Mouse (Mus musculus): ENCODE results near the gene Arhgap10.

The Arhgap10 gene

DNA sequence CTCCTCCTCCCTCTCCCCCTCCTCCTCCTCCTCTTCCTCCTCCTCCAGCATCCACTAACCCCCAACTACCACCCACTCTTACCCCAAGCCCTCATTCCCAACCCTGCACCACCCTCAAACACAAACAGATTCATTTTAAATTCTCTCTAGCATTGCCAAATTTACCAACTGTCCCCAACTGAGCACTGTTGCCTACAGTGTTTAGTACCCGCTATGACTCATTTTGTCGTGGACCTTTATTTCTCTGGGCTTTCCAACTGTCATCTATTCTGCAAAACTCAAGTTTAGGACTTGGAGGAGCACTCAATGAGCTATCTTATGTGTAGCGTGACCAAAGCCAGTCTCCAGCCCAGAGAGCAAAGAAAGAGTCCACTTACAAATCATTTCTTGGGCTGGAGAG, 115.8 kb downstream of the Arhgap10 start:
- DNase-seq (ENCODE audit: low spot score) = no peak

DNA sequence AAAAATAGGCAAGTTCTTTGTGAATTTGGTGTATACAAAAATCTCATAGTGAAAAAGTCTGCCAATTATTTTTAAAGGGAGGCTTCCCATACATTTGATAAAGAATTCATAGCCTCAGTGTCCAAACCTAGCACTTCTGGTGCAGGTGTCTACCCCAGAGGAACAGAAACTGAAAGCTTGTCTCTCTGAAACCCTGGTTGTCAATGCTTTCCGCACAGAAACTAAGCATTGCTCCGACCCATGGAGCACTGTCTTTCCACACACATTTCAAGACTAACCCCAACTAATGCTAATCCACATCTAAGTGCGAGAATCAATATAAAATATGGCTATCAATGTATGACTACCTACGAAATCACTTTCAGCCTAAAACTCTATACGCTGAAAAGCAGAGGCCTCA, 116.6 kb downstream of the Arhgap10 start:
- DNase-seq (ENCODE audit: low spot score) = no peak

DNA sequence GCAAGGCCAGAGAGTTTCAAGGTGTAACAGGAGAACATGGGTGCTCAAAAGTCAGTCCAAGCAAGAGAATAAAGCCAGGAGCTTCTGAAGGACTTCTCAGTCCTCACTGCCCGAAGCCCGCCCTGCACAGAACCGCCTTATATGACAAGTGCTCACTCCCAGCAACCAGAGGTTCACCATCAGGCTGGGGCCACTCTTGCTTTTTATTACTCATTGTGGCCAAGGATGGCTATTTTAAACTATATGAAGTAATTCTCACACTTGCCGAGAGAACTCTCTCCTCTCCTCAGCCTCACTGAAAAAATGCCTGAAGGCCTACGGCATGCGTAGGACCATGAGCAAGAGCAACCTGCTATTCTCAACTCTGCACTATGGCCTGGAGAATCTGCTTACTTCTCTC, 133.7 kb downstream of the Arhgap10 start:
- no peak for DNase-seq (ENCODE audit: low spot score)

DNA sequence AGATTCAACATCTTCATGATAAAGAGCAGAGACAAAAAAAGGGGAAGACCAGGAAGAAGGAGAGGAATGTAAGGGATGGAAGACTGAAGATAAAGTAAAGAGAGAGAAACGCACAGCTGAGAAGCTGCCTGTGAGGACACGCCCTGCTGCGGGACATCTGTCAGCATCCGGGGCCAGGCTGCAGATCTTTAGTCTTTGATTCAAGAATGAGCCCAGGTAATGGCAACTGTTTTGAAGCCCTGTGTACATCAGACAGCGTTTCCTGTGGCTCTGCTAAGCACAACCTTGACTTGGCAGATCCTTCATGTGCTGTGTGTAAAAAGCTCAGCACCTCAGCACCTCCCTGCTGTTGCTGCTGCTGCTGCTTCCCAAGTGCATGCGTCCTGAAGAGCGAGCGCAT, 134.1 kb downstream of the Arhgap10 start:
- no peak for DNase-seq (ENCODE audit: low spot score)

DNA sequence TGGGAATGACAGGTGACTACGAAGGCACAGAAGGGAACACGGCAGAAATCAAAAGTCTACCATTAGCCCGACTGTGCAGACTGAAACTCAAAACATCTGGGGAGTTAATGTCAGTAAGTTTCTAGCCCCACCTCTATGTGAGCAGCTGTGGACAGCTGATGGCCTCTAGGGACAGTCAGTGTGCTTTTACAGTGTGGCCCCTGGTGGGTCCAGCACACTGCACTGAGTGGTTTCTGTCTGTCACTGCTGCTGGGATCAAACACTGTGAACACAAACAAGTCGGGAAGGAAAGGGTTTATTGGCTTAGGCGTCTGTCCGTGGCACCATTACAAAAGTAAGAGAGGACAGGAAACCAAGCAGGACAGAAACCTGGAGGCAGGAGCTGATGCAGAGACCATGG, 136.9 kb downstream of the Arhgap10 start:
- DNase-seq (ENCODE audit: low spot score) = no peak

DNA sequence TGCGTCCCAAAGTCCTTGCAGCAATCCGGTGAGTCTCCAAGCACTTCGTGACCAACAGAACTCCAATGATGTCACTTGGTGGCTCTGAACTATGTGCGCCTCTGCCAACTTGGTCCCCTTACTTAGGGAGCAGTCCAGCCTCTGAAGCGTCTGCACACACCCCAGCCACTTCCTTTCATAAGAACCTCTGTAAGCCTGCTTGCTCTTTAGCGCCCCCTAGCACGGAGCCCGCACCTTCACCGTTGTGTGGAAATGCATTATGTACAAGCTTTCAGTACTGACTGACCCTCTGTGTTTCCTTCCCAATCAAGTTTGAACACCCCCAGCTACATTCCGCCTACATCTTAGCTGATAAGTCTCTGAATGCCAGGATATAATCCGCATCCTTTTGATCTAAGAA, 138.5 kb downstream of the Arhgap10 start:
- peak; percentile 44 for DNase-seq (ENCODE audit: low spot score)

DNA sequence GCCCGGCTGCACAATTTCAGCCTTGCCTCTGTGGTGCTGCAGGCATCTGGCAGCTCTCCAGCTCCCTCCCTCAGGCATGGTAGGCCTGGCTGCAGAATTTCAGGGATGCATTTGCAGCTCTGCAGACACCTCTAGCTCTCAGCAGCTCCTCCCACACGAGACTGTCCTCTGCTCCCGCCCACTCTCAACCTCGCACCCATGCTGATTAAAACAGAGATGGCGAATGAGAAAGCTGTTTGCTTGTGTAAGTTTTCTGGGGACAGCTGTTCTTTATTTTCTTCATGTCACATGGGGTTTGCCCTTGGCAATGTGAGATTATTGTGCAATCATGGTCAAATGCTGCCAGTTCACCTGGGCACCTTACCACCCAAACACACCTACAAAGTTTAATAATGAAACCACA, 141.3 kb downstream of the Arhgap10 start:
- no peak for DNase-seq (ENCODE audit: low spot score)

DNA sequence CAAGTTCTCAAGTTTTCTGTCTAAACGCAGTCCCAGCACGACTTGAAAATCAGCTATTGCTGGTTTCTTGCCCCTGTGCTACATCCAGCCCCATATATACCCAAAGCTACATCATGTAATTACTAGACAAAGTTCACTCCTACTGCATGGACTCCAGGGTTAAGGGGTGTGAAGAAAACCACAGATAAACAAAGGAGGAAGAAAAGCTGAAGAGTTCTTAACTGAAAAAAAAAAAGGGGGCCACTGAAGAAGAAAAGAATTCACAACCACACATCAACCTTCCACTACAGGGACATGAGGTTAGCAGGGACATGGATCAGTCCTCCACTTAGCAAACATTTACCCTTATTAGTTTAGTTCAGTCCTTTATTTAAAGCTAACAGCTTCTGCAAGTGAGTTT, 141.8 kb downstream of the Arhgap10 start:
- DNase-seq (ENCODE audit: low spot score) = no peak

DNA sequence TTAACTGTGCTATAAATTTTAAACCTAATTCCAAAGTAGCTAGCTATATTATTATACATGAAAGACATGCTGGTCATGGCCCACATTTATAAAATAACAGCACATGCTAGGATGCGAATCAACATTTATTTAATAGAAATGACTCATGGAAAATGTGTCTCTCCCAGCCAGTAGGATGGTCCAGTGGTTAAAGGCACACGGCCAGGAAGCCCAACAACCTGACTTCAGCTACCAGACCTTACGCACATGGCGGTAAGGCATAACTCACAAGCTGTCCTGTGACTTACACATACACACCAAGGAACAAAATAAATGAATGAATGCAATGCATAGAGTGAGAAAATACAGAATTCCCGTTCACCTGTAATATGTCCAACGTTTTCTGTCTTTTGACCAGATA, 146.7 kb downstream of the Arhgap10 start:
- no peak for DNase-seq (ENCODE audit: low spot score)

DNA sequence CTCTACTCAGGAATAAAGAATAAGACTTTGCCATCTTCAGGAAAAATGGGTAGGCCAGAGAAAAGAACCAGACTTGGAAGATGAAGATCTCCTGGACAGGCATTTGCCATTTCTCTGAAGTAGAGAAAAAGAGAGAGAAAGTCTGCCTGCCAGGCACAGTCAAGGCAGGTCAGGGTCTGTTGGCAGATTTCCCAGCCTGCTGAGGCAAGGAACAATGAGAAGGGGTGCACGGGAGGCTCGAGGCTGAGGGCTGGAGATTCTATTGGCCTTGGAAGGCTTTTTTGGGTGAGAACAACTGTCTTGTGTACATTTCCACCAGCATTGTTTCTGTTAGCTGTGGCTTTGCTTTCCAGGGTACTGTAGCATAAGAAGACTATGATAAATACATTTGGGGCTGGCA, 147.4 kb downstream of the Arhgap10 start:
- no peak for DNase-seq (ENCODE audit: low spot score)

DNA sequence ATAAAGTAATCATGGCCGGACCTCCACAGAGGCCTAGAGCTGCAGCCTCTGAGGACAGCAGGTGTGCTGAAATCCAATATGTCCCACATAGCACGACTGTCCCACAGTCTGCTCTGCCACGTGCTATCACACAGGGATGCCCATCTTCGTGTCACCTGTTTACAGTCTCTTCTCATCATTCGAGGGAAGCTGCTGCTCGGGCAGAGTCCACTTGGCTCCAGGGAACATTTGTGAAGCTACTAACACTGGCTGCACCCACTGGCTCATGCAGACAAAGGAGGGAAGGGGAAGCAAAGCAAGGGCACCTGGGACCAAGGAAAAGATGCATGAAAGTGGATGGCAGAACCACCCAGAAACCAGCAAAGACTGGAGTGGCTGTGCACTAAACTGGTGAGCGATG, 148.1 kb downstream of the Arhgap10 start:
- DNase-seq (ENCODE audit: low spot score) = no peak

DNA sequence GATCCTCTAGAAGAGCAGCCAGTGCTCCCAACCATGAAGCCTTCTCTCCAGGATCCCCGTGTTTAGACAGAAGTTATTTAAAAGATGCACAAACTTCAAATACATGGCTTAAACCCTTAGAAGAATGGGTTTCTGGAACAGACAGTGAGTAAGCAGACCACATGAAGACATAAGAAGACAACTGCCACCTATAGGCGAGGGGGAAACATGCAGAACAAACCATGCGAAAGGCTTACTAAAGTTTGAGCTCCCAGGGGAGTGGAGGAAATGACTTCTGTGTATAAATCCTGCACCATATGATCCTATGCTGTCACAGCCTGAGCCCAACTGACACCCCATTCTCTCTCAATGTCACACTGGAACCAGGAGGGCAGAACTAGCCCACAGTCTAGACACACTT, 150.7 kb downstream of the Arhgap10 start:
- DNase-seq (ENCODE audit: low spot score) = no peak

DNA sequence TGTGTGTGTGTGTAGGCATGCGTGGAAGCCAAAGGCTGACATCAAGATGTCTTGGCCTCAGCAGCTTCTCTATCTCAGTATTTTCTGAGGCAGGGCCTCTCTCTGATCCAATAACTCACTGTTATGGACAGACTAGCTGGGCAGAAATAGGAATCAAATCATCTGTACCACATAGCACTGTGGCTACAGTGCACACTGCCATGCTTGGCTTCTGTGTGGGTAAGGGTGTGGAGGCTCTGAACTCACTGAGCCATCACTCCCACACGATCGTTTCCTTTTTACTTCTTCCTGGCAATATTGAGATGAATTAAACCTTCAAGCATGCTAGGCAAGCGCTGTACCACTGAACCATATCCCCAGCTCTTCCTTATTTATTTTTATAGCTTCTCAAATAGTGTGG, 151.3 kb downstream of the Arhgap10 start:
- no peak for DNase-seq (ENCODE audit: low spot score)

DNA sequence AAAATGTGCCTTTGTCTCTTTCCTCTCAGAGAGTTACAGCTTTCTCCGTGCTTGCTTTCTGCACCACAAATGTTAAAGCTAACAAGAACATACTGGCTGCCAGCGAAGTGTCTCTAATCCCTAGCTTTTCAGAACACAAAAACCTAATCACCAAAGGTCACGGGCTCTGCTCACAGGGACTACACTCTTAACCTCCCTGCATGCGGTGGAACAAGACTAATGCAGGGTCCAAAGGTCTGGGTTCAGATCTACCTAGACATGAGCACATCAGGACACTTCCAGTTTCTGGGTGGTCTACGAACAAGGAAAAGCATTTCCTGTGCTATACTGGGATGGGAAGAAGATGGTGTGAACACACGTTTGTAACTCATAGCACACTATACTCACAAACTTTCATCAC, 151.8 kb downstream of the Arhgap10 start:
- DNase-seq (ENCODE audit: low spot score) = no peak

DNA sequence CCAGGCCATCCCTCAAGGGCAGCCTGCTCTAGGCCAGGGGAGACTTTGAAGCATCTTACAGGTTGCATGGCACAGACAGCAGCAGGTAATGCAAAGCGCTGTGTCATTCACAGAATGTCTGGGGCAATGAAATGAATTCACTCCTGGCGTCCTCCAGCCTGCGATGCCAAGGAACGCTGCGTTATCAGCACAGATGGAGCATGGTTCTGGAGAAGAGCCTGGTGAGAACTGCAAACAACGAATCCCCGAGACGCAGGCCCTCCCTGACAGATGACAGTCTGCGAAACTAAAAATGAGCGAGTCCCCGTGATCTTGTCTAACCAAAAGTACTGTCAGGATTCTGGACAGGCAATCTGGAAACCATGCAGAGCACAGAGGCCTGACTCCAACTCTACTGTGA, 153.3 kb downstream of the Arhgap10 start:
- no peak for DNase-seq (ENCODE audit: low spot score)

DNA sequence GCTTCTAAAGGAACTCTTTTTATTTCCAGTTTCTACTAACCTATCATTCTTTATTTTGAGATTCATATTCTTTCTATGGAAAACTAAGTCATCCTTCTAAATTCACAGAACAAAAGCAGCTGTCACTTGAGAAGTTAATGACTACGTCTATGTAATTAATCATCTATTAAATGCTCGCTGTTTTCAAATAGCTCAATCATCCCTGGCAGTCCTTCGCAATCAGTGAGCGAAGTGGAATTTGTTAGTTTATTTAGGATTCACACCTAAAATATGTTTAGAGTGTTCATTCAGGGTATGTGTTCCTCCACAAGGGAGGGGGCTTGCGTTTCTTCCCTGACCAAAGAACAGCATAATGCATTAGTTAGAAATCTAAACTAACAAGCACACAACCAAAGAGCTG, 156.9 kb downstream of the Arhgap10 start:
- DNase-seq (ENCODE audit: low spot score) = no peak

DNA sequence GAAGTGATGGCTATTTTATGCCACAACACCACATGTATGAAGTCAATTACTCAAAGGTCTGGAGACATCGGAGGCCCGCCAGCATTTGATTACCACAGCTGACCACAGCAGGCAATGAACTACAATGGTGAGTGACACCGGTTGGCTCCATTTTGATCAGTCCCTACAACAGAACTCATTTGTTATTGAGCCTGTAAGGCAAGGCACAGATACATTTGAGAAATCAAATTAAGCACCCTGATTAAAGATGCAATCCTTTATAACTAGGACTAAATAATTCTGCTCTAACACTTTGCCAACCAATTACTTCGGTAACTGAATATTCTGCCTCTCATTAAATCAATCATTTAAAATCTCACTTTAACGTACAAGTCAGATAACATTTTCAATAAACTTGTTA, 157.3 kb downstream of the Arhgap10 start:
- DNase-seq (ENCODE audit: low spot score) = no peak

DNA sequence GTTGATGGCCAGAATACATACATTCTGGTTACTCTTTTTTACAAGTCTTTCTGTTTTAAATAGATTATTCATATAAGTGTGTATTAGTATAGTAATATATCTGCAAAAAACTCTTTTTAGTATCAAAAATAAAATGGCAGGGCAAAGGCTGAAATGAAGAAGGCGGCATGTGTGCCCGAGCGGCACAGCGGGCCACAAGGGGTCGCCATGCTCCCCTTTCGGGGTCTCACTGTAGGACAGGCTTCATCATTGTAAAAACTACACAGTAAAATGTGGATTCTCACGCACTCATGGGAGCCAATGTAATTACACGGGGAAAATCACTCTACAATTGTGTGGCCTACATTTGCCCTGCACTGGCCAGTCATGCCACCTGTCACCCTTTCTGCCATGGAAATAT, 160.6 kb downstream of the Arhgap10 start:
- no peak for DNase-seq (ENCODE audit: low spot score)

DNA sequence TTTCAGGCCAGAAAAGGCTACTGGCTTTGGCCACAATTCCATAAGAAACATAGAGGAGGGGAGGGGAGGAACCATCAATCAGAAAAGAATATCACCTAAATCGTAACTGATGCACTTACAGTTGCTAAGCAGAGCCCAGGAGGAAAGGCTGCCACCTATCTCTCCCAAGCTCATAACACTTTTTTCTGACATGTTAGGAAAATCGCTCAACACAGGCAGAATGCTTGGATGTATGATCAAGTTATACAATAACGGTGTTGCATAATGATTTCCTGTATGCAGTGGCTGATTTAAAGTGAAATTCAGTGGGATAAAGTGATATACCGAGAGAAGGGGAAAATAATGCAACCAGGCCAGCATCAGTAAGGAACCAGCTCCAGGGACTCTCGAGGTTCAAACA, 162.4 kb downstream of the Arhgap10 start:
- DNase-seq (ENCODE audit: low spot score) = no peak

DNA sequence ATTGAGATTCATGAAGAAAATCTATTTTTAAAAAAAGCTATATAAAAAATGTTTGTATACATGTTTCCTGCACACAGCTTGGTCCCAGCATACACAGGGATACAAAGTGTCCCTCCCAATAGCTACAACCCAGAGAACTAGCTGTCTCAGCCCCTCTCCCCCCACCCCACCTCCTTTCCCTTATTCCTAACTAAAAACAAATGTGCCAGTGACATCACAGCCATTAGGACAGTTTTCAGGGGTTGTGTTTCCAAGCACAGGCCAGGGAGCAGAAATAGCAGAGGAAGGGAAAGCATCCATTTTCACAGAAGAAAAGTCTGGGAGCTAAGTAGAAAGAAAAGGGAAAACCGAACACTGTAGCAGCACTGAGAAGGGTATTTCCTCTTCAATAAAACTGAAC, 163.6 kb downstream of the Arhgap10 start:
- DNase-seq (ENCODE audit: low spot score) = no peak

DNA sequence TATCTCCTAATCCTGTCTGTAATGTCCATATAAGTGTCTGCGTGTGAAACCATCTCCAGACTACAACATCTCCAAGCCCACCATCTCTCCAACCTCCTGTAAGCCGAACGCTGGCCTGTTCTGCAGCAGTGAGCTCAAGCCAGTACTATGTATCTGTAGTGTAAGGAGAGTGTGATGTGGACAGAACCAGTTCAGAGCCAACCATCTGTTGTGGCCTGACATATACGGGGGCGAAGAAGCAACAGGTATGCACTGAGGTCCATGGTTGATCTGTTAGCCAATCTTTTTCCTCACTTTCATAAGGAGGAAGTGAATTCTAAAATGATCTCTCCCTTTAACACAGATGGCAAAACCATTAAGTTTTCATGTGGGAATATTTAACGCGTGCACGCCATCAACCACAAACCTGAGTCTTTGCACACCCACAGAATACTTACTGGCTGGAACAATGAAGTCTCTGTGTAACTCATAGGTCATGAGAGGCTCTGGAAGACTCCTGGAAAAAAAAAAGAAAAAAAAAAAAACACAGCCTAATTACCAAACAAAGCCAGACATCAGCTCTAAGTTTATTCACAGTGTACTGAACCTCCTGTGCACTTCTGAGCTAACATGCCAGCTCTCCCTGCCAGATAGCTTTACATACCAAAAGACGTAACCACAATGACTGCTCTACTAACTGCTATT, 166.4 kb downstream of the Arhgap10 start:
- DNase-seq (ENCODE audit: low spot score) = no peak

DNA sequence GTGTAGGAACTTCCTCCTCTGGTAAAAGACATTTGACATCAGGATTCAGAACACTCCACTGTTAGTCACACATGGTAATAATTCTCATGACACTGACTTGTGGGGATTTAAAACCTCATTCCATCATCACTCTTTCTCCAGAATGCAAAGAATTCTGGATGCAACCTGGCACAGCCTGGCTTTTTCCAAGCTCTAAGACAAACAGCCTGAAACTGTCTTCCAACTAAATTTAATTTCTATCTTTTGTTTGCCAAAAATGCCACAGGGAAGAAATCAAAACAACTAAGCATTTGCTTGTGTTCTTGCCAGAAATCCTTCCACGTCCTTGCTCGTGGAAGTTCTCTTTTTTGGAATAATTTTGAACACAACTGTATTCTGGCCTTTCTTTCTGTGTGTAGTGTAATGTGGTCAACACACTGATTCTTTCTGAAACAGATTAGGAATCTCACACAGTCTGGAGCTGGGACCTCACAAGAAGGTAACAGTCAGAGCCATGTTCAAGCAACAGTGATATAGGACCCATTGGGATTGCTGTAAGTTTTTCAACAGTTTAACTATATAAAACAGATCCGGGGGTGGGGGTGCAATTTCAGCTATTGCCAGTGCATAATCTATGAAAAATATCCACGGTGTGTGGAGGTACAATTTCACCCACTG, 167.5 kb downstream of the Arhgap10 start:
- DNase-seq (ENCODE audit: low spot score) = no peak

DNA sequence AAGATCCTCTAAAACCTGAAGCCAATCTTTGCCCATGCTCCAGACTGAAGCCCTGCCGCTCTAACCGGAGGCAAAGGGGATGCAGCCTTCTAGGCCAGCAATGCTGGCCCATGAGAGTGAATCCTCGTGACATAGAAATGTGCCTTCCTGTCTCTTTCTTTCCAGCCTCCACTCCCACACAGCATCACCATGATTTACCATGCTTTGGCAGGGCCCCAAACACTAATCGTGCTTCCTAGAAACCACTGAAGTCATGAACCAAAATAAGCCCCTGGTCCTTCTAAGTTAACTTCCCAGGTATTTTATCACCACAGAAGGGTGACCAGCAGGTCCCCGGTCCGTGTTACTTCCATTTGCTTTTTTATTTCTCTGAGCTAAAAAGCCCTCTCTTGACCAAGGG, 173.8 kb downstream of the Arhgap10 start:
- no peak for DNase-seq (ENCODE audit: low spot score)

DNA sequence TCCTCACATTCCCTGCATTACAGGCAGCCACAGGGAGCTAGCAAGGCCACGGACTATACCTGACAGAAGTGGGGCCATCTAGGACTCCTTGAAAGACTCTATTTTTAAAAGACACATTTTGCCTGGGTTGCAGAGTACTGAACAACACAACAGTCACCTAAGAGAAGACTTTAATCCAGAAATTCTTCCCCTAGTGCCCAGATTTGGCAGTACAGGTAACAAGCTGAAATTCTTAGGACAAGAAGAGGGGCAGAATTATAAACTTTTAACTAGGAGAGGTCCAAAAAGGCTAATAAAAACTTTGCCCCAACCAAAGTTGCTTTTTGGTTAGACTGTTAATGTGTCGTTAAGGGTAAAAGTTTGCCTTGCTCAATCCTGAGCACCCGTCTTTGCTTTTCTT, 174.4 kb downstream of the Arhgap10 start:
- DNase-seq (ENCODE audit: low spot score) = no peak

All from c-Kit-positive CD71-positive TER-119-positive erythroid progenitor cells, embryonic 14.5 days (primary cell).